Mouse (Mus musculus): ENCODE data around the gene Mitf.
A peak's percentile ranks its signal among the peaks of the same experiment; 100 is the strongest.

The Mitf gene

DNA sequence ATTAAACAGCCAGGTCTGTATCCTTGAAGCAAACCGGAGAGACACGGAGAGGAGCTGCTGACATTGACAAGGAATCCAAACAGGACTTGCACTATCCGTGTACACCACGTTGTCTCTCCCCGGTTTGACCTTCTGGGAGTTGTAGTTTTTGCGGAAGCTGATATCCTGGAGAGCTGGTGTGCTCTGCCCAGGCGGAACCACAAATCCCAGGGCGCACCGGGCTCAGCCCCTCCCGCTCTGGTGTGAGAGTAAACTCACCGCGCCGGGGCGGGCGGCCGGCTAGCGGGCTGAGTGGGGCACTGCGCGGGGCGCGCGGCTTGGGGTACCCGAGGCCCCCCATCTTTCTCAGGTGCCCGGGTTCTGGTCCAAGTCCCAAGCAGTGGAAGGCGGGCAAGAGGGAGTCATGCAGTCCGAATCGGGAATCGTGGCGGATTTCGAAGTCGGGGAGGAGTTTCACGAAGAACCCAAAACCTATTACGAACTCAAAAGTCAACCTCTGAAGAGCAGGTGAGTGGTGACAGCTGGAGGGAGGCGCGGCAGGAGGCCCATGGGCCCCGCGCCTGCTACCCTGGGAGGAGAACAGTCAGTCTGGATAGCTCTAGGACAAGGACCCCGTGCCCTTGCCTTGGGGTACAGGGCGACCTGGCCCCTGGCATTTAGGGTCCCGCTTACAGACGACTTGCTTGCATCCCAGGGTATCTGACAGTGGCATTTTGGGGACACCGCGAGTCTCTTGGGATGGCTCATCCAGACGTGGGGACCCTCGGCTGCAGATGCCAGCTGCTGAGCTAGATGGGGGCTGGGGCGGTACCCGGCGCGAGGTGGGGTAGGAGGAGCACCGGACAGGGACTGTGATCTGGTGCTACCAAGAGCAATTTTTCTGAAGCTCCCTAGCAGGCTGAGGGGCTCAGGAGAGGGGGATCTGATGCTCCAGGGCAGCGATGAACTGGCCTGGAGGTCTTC lies at the start of gene Mitf:
TSS of gene Mitf (plus strand) at position 272 of the 963 bp plus-strand sequence.
- peak; percentile 94 to 95 for DNase-seq

DNA sequence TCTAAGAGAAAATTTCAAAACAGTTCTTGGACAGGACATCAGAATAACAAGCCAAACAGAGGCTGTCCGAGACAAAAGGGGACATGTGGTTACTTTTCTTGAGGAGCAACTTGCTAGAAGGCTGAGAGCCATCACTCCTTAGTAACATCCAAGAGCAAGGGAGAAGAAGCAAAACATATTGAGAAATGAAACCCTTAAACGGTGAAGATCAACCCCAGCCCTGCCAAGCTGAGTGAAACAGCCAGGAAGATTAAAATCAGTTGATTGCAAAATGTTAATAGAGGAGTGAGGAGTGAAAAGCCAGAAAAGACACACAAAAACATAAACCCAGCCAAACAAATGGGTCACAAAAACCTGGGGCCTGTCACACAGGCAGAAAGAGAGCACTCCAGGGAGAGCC lies 49.5 kb upstream of the Mitf start:
- DNase-seq: no peak

DNA sequence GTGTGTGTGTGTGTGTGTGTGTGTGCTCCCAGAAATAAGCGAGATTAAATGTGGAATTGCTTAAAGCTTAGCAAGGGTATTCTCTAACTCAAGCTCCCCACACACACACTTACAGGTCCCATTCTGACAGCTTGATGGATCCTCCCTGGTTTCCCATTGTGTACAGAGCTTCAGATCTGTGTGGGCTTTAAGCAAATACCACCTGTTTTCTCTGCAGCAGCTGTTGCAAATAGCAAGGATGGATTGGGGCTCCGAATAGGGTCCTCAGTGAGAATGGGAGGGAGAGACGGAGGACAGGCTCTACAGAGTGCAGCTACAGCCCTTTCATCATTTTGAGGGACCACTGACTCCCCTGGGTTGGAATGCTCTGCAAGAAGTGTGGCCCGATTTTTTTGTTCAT lies 48.0 kb upstream of the Mitf start:
- no peak for DNase-seq

DNA sequence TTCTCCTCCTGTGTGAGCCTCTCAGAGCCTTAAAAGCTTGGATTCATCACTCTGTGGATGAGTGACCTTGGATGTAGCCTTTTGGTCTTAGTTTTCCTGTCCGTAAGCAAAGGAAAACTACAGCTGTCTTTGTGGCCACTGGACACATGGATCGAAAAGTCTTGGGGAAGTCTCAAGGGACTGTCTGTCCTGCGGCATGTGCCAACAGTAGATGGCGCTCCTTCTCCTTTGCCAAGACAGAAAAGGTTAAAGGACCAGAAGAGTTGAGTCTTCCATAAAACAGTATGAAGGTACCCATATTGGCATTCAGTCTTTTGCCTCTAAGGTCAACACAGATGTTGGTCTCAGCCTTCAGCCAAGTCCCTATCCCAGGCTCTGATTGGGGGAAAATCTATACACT lies 47.6 kb upstream of the Mitf start:
- peak; percentile 74 to 86 for DNase-seq

DNA sequence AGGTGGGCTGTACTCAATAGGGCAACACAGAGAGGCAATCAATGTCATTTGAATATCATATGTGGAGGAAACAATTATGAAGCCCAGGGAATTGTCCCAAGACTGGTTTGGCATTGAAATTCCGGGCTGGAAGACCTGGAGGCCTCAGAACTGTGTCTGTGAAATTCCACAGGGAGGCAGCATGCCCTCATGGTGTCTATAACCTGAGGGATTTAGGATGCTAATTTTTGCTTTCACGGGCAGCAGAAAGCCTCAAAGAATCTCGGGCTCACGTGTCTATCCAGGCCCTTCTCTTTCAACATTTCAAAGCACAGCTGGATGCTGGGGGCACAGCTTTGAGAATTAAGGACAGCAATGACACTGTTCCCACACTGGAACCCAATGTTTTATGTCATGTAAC lies 45.5 kb upstream of the Mitf start:
- DNase-seq: peak; percentile 23 to 52

DNA sequence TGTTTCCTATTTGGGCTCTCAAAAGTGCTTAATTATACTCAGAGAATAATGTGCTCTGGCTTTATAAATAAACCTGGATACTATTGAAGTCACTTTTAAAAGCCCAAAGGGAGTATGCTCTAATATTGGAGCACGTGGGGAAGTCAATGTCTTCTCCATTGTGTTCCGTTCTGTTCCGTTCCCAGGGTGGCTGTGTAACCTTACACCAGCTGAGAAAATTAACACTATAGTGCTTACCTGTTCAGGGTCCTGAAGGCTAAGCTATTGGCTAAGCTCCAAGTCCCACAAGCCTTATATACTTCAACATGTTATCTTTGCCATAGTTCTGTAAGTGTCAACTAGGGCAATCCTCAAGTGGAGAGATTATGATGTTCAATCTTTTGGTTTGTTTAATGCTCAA lies 42.9 kb upstream of the Mitf start:
- DNase-seq: no peak

DNA sequence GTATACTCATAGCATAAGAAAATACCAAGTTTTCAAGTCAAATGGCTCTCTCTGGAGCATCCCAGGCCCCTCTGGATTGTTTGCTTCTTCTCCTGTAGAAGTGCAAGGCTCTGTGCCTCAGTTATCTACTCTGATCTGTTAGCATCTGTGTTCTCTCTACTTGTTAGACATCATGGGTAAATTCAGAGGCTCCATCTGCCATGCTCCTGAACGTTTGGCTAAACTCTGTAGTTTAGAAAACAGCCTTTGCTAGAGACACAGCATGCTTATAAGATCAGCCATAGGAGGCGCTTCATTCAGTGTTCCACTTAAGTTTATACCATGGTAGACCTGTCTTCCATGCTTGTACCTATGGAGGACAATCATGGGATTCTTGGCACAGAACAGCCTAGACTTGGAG lies 39.0 kb upstream of the Mitf start:
- no peak for DNase-seq

DNA sequence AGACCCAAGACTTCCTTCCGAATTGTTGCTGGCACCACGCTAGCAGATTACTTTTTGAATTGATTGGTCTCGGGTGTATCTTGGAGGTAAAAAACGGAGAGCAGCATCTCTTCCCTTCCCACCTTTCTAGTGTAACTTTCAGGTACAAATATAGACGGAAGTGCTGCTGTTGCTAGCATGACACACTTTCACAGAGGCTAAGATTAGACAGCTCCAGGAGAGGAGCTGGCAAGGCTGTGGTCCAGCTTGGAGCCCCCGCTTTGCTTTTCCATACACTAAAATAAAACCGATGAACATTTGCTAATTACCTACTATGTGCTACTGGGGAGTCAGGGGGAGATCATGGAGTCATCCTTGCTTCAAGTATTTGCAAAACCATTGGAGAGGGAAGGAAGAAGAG lies 37.3 kb upstream of the Mitf start:
- DNase-seq: no peak

DNA sequence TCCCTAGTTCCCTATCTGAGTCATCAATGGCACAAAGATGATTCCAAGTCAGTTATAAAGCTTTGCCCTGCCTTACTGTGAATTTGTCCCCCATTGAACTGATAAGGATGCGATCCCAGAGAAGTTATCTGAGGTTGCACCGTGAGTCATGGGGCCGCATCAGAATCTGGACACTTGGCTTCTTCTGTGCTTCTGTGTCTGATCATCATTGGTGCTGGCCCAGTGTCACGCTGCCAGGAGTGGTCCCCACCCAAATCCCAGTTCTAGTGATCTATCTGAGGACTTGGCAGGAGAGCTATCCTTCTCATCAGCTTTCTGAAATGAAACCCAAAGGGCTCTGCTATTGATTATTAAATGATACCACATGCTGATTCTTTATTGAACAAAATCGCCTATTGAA lies 25.5 kb upstream of the Mitf start:
- DNase-seq: no peak

DNA sequence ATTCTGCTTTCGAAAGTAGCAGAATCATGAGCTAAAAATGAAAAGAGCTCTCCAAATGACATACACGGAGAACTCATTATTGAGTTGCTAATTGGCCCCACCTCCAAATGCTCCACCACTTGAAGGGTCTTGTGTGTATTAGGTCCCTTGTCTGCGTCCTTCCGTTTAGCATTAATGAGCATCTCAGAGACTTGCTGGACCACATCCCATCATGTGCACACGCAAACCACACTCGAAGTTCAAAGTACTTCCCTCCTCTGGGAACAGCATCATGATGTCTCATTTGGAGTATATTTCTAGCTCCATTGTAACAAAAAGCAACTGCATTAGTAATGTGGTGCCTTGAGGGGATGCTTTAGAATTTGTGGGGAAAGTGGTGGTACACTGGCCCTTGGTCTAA lies 24.6 kb upstream of the Mitf start:
- no peak for DNase-seq

DNA sequence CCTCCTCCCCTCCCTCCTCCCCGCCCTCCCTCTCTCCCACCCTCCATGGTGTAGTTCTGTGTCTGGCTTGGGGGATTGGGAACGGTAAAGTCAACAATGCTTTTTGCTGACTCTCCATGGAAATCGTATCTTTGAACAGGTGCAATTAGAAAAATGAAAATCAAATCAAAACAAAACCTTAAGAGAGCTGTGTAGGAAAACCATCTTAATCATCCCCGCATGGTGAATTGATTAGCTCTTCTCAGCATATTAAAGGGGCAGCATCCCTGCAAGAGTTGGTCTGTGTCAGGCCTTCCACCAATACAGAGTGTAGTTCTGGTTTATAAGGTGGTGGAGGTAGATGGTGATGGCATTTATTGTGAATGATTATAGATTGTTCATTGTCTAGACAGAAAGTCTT lies 20.0 kb upstream of the Mitf start:
- no peak for DNase-seq

DNA sequence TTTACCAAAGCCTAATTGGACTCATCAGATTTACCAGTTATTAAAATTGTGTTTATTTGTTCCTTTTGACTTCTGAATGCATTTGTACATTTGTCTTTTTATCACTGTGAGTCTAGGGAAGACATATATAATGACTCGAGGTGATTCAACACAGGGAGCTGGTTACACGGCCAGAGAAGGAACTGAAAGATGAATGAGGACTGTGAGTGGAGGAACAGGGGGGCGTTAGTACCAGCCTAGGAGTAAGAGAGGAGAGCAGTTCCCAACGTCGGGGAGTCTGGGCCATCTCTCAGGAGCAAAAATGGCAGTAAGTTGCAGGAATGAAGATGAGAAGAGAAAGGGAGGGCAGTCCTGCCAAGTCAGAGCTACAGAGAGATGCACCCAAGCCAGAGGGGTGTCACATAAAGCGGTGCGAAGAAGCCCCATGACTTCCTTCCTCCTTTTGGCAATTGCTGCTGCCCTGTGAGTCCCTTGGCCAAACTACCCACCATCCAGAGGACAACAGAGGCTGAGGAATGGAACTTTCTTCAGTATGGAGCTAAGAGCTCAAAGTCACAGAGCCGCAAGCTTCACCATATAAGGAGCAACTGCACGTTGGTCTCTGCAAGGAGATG lies 18.4 kb upstream of the Mitf start:
- no peak for DNase-seq

DNA sequence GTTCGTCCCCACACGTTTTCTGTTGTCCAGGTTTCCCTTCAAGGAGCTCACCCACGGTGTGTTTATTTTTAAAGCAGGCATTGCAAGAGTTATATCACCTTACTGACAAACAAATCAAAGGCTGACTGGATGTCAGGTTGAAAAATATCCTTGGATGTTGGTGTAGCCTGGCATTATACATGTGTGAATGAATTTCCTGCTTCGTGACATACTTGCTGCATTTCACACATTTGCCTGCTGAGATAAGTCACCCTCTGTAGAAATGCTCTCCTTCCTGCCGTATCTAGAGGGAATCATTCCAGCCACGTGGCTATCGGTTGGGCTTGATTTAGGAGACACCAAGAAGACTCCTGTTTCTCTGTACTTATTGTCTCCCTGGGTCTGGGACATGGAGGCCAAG lies 17.2 kb upstream of the Mitf start:
- no peak for DNase-seq

DNA sequence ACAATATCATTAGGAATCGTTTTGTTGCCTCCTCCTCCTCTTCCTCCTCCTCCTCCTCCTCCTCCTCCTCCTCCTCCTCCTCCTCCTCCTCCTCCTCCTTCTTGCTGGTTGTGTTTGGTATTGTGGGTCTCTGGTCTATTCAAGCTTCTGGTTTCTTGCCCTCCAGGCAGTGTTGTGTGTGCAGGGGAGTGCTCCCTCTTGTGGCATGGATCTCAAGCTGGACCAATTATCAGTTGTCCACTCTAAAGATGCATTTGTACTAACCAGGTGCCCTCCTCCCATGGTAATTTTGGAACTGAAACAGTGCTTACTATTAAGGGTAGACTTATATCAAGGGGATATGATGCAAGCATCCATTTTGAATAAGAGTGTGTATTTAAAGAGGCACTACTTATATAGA lies 14.7 kb upstream of the Mitf start:
- DNase-seq: peak in 1 of 2 experiments; percentile 59

DNA sequence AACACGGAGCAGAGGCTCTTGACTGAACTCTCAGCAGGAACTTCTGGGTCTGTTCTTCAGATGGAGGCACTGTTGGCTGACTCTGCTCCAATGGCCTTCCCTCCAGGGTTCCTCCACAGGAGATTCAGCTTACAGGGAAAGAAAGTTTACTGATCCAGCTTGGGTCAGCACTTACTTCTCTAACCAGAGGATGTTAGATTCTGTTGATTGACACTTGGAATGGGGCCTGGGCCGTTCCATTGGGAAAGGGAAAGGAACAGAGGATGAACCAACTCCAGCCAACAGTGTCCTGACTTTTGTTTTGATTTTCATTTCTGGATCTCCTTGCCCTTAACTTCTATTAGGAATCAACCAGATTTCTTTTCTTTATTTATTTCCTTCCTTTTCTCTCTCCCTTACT lies 11.7 kb upstream of the Mitf start:
- DNase-seq: no peak

DNA sequence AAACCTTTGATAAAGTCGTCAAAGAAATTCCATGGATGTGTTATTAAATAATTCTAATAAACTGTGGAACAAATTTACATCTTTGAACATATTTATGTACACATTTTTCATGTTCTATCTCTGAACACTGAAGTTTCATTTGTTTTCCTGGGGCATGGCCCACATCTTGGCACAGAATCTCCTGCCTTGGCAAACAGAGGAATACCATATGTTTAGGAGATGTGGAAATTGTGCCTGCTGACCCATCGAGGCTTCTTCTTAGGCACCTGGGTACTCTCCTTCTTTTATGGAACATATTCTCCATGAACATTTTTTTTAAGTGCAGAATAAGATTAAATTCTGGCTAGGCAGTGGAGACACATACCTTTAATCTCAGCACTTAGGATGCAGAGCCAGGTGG lies 6.2 kb upstream of the Mitf start:
- no peak for DNase-seq

DNA sequence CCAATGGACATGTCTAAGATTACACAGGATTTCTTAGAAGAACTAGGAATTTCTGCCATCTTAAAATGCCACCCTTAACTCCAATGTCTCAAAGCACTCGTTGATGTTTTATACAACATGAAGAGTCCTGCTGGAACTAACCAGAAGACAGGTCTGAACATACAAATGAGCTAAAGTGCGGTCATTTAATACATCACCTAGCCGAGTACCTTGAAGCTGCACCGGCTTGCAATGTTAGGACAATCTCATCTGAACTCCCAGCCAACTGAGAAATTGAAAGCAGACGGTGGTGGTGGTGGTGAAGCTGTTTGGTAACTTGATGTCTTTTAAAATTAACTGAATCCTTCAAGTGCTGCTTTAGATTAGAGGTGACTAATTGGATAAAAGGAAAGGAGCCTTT lies 801 bp upstream of the Mitf start:
- DNase-seq: no peak

DNA sequence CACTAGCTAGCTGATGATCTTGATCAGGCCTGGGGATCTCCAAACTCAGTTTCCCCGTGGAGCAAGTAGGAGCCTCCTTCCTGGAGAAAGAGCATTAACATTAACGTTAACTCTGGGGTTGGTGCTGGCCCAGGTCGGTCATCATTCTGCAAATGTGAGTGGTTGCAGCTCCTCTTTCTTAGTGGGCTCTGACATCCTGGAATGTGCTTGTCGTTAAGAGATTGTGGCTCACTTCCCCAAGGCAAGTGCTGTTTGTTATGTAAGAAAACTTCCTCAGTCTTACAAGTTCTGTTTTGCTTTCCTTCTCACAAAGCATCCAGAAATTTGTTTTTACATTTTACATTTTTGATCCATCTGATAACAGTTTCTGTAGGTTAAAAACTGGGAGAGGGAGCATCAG lies 7.3 kb downstream of the Mitf start:
- DNase-seq: no peak

DNA sequence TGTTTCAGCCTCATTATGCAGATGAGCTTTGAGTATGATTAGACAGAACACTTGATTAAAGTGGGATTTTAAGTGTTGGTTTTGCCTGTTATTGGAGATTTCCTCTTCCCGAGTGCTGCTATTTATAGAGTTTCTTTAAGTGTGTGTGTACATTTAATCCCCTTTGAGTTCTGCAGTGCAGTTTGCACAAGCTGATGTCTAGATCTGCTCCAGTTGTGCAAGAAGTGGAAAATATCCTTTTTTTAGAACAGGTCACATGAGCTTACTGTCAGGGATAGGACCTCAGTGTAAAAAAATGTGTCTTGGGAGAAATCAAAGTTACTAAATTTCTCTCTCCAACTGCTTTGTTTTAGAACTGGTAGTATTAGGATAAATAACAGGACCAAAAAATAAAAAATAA lies 8.9 kb downstream of the Mitf start:
- DNase-seq: no peak

DNA sequence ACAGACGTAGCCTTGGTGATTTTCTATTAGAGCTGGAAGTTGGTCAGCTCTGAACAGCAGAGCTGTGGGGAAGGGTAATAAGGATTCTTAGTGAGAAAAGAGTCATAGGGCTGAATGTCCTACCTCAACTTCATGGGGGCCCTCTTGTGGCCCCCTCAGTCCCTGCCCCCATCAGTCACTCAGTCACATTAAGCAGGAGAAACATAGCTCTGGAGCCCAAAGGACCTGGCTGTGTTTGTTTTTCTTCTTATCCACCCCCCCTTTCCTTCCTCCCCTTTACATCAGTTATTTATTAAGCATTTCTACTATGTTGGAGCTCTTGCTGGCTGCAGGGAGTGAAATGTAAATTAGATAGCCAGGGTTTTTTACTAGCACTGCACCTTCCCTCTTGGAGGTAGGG lies 10.0 kb downstream of the Mitf start:
- peak in 1 of 2 experiments; percentile 29 for DNase-seq

DNA sequence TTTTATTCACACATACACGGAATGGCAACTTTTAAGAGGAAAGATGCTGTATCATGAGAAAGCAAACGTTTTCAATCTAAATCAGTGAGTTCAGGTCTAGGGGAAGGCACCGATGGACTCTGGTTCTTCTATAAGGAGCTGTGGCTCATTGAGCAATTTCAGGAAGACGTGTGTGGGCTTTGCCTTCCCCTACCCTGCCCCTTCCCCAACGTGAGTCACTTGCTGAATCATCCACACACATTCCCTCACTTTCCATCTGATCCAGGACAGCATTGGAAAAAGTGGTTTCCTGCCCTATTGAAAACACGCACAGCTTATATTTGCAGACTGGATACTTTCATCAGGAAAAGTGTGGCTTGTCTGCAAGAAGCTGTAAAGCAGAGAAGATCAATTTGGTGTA lies 11.3 kb downstream of the Mitf start:
- DNase-seq: no peak

DNA sequence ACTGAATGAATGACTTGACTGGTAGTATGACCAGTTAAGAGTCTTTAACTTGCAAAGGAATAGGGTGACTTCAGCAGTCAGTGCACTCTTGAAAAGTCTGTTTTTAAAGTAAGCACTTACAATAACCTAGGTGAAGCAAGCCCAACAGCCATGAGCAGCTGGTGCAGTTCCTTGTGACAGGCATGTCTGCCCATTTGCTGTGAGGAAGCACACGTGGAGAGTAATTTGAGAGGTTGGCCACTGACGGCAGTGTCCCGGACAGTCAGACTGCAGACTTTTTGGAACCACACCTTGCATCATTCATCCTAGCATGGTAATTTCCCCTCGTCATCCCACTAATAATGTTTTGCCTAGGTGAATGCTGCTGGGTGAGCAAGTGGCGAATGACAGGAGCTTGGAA lies 12.1 kb downstream of the Mitf start:
- no peak for DNase-seq

DNA sequence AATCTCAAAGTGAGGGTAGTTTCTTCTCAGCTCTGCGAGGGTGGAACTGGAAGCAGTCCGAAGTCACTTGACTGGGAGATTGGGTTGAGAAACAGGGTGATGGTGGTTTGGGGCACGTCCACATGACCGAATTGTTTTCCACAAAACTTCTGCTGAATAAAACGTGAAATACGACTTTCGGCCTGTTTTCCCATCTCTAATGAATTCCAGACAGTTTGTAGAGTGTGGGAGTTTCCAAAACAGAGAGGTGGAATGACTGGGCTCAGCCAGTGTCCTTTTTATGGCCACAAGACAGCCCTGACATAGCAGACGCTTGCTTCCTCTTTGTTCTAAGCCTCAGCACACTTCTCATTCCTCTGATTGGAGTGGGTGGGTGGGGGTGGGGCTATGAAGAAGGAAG lies 13.7 kb downstream of the Mitf start:
- peak; percentile 13 to 44 for DNase-seq

DNA sequence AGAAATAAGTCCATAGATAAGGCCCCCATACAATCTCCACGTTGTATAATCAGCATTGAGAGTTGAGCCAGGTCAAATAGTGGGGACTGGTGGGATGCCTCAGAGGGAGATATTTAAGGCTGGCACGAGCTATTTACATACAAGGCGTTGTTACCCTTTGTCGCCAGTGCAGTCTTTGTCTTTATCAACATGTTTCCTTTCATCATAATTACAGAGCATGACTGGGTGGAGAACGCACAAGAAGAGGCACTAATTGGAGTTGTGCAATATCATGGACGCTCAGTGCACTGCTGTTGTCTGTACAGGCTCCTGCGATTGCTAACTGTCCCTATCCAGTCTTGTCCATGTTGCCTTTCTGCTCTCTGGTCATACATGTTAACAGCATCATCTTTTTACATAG lies 15.0 kb downstream of the Mitf start:
- DNase-seq: no peak
